Mouse (Mus musculus) heart, adult 2 months (tissue): ENCODE measurements around the gene 4933434E20Rik.

Experiments used
- EP300 ChIP-seq: fragments of 200-500 bp; IDR thresholded peaks from 2 replicates; pipeline ENCODE4 v1.6.1; 2011; ENCODE audit warnings: low read depth, low read length, control low read depth; ENCODE audit not compliant: insufficient read depth
- POLR2A ChIP-seq: fragments of 200-500 bp; IDR thresholded peaks from 2 replicates; pipeline ENCODE4 v1.6.1; 2011; ENCODE audit warnings: mild to moderate bottlenecking, low read depth, low read length, control low read depth; ENCODE audit not compliant: insufficient read depth

GRCm38 (mm10) chr3:90062539-90062938 is 11.1 kb downstream of the 4933434E20Rik start:
- TF ChIP-seq POLR2A, result no peak
- TF ChIP-seq EP300, result no peak
